Mouse (Mus musculus) midbrain, embryonic 16.5 days (tissue): ENCODE measurements around the gene Rilpl1. TPM values are rescaled to one million over a fixed set of nuclear protein-coding genes. Genes with fewer than 3 reads are reported as not detected.
"Not testable (repeated sequence)": the region's sequence is repeated elsewhere in the genome, so short reads cannot be mapped to it uniquely, and the experiment has no call there.

Source experiments
- ATAC-seq: fragments of 200-750 bp; cut with Nextera tagmentation; 2 replicates; pipeline ENCODE4 v1.8.0; 2017; ENCODE audit warnings: moderate TSS enrichment
- H3K27ac ChIP-seq: fragments of 300-500 bp; sonication (generic); 2 replicates; pipeline ENCODE4 v1.5.1; 2014; ENCODE audit warnings: mild to moderate bottlenecking, low read length, mixed read lengths
- H3K27me3 ChIP-seq: fragments of 300-500 bp; sonication (generic); 2 replicates; pipeline ENCODE4 v1.6.1; 2014; ENCODE audit warnings: low read depth, low read length, mixed read lengths; ENCODE audit not compliant: control insufficient read depth, insufficient read depth
- H3K36me3 ChIP-seq: fragments of 300-500 bp; sonication (generic); 2 replicates; pipeline ENCODE4 v1.6.1; 2014; ENCODE audit warnings: mild to moderate bottlenecking, low read length, moderate library complexity, mixed read lengths; ENCODE audit not compliant: control insufficient read depth, insufficient read depth
- H3K4me1 ChIP-seq: fragments of 300-500 bp; sonication (generic); 2 replicates; pipeline ENCODE4 v1.6.1; 2014; ENCODE audit warnings: mild to moderate bottlenecking, low read length, mixed read lengths; ENCODE audit not compliant: control insufficient read depth, insufficient read depth
- H3K4me2 ChIP-seq: fragments of 300-500 bp; sonication (generic); 2 replicates; pipeline ENCODE4 v1.6.1; 2014; ENCODE audit warnings: mild to moderate bottlenecking, low read length, mixed read lengths
- H3K4me3 ChIP-seq: fragments of 300-500 bp; sonication (generic); 2 replicates; pipeline ENCODE4 v1.5.1; 2014; ENCODE audit warnings: low read depth, mild to moderate bottlenecking, low read length, moderate library complexity, mixed read lengths
- H3K9ac ChIP-seq: fragments of 300-500 bp; sonication (generic); 2 replicates; pipeline ENCODE4 v1.6.1; 2014; ENCODE audit warnings: low read depth, low read length, mixed read lengths
- H3K9me3 ChIP-seq: fragments of 300-500 bp; sonication (generic); replicated peaks from 2 replicates; pipeline ENCODE4 v1.6.1; 2014; ENCODE audit warnings: mild to moderate bottlenecking, low read length, mixed read lengths; ENCODE audit not compliant: control insufficient read depth, poor library complexity, severe bottlenecking
- WGBS: fragments of 180-500 bp; shearing (Covaris S2); extraction: QIAGEN DNeasy Blood & Tissue Kit; methylation state at CpG from one replicate; pipeline ENCODE4 v1.1.7; 2014; 5-methylcytosine and 5-hydroxymethylcytosine counted together
- polyA plus RNA-seq: library from polyadenylated mRNA; unstranded; fragments of >200 nt; fragmentation: Nextera tagmentation; extraction: Ambion mirVana; gene quantifications from 2 replicates; pipeline ENCODE4 v1.2.1, GENCODE M21; 2015

Rilpl1 gene
- polyA plus RNA-seq, 1 experiment from 2014 or later, result 11.7 TPM

DNA sequence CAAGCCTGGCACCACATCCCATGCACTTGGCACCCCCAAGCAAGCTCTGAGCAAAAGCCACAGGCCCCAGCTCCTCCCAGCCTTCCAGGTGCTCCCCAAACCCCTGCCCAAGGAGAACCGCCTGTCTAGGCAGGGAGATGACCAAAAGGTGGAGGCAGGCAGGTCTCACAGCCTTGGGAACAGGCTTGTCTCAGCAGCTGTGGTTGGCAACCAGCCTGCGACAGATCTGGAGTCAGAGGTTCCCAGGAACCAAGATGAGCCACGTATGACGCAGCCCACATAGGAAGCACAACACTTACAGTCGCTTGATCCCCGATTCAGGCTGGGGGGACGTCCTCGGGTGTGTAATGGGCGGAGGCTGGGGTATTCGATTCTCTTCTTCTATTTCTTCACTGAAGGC, 29.6 kb downstream of the Rilpl1 start:
- ATAC-seq, result no peak

DNA sequence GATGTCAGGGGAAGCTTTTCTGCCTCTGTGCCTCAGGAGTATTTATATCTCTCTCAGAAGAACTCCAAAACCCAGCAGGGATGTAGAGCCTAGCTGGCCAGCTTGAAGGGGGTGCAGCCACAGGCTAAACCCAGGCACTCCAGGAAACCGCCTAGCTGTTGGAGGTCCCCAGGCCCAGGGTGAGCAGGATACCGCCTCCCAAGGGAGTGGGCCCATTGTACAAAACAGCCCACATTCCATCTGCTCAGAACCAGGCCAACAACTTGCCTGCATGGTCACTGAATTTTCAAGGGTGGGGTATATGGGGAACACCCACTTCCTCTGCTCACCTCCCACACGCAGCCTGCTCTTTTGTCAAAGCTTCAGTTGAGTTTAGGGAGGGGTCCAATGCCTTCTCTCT, 30.6 kb downstream of the Rilpl1 start:
- 0 out of 2 replicates have a peak, but pooled peaks cover 4% of the 10 kb centered on the region for H3K36me3 ChIP-seq
- H3K27me3 ChIP-seq, result no peaks in the 10 kb centered on the region
- H3K4me2 ChIP-seq, result no peak overlapping the region
- no peak overlapping the region for H3K9ac ChIP-seq
- ATAC-seq, result no peak
- WGBS, result 99% methylated on average over 3 of the region's 3 CpGs
- H3K4me3 ChIP-seq, result no peak overlapping the region
- H3K27ac ChIP-seq, result no peak overlapping the region
- no peaks in the 10 kb centered on the region for H3K4me1 ChIP-seq
- no peaks in the 10 kb centered on the region for H3K9me3 ChIP-seq

More for the DNA sequence above, 29.6 kb downstream of the Rilpl1 start:
- Histone ChIP-seq H3K4me3 (no peak overlapping the region), H3K27me3 (no peaks in the 10 kb centered on the region), H3K27ac (no peak overlapping the region), H3K9ac (no peak overlapping the region), H3K9me3 (no peaks in the 10 kb centered on the region), H3K36me3 (0 out of 2 replicates have a peak, but pooled peaks cover 4% of the 10 kb centered on the region), H3K4me2 (no peak overlapping the region), H3K4me1 (no peaks in the 10 kb centered on the region)
- WGBS, result 94% methylated on average over 10 of the region's 10 CpGs

DNA sequence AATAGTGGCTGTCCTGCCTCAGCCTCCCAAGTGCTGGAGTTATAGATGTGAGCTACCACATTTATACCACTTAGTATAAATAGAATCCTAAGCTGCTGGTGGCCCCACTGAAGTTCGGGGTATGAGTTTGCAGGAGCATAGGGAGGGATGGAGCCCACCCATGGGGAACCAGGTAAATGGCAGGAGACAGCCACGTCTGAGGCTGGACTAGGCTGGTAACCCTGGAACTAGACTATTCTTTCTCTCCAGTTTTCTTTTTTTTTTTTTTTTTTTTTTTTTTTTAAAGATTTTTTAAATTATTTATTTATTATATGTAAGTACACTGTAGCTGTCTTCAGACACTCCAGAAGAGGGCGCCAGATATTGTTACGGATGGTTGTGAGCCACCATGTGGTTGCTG, 31.2 kb downstream of the Rilpl1 start:
- 81% methylated on average over 2 of the region's 4 CpGs for WGBS
- not testable (repeated sequence) for H3K4me1 ChIP-seq, H3K27me3 ChIP-seq, H3K4me2 ChIP-seq, ATAC-seq, H3K27ac ChIP-seq, H3K9me3 ChIP-seq, H3K36me3 ChIP-seq, H3K9ac ChIP-seq, H3K4me3 ChIP-seq

DNA sequence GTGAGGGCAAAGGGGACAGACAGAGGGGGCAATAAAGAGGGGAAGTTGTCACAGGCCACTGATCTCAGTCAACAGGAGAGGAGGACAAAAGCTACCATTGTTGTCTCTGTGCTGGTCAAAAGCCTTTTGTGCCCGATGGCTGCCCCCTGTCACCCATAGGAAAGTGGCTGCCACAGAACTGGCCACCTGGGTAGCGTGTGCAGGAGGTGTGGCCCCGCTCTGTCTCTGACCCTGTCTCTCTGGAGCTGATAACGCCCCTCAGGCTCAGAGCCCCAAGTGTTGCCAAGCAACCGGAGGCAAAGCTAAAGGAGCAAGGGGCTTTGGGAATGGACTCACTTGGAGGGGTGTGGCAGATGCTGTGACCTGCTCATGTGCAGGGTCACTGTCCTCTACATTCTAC, 32.2 kb downstream of the Rilpl1 start:
- no peak overlapping the region for H3K4me3 ChIP-seq
- 0 out of 2 replicates have a peak, but pooled peaks cover 4% of the 10 kb centered on the region for H3K36me3 ChIP-seq
- no peak overlapping the region for H3K9ac ChIP-seq
- H3K4me2 ChIP-seq, result no peak overlapping the region
- no peaks in the 10 kb centered on the region for H3K27me3 ChIP-seq
- no peak overlapping the region for H3K27ac ChIP-seq
- ATAC-seq, result no peak
- no peaks in the 10 kb centered on the region for H3K4me1 ChIP-seq
- 28% methylated on average over 5 of the region's 5 CpGs for WGBS
- H3K9me3 ChIP-seq, result no peaks in the 10 kb centered on the region

DNA sequence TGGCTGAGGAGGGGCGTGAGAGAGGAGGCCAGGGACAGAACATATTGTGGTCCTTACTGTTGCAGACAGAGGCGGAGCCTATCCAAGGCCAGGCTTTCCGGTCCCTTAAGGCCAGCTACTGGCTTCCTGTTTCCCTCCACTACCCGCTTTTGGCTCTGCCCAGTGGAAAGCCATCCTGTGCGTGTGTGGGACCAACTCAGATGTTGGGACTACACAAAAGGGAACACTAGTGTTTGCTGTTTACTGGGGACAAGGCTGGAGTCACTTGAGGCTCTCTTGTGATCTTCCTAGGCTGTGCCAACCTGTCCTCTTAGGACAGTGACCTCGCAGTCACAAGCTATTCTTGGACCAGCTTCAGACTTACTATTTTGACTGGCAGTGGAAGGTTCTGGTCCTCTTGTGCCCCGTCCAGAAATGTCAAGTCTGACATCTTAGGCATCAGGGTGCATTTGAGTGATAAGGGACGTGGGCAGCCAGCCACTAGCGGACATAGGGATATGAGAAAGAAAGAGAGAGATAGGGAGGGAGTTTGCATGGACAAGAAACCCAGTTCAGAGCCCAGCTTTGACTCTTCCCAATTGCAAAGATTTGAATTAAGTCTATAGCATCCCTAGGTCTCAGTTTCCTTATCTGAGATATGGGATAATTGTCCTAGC, 32.8 kb downstream of the Rilpl1 start:
- Histone ChIP-seq H3K4me2 (no peak overlapping the region), H3K27ac (no peak overlapping the region)

DNA sequence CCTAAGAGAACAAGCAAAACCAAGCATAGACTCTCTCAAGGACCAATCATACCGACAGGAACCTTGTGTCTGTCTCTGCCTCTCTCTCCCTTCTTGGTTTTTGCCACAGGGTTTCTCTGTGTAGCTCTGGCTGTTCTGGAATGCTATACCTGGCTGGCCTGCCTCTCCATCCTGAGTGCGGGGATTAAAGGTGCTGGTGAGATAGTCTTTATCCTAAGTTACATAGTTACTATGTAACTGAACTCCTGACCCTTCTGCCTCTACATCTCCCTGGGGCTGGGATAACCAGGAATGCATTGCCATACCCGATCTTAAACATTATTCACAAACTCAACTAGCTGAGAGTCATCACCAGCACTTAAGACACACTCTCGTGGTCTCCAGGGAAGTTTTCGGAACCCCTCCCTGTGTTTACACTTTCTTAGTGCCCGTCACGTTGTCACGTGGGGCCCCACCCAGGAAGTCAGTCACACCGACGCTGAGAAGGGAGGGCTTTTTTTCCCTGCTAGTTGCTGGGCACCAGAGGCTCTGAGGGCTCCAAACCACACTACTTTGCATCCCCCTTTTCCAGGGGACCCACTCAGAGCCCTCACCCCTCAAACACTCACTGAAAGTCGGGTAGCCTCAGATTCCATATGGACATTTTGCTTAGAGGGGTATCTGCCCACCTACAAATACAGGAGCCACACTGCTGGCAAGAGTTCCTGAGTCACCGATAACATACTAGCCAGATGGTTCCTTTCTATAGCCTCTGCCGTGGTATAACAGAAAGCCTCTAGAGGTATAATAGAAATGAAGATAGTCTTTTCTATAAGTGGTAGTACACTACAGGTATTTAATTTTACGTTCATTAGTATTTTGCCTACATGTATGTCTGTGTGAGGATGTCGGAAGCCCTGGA, 34.3 kb downstream of the Rilpl1 start:
- Histone ChIP-seq H3K9me3 (no peaks in the 10 kb centered on the region), H3K4me3 (no peak overlapping the region), H3K36me3 (peaks cover 6% of the 10 kb centered on the region), H3K9ac (no peak overlapping the region), H3K4me1 (no peaks in the 10 kb centered on the region), H3K27me3 (no peaks in the 10 kb centered on the region), H3K4me2 (no peak overlapping the region), H3K27ac (no peak overlapping the region)
- 84% methylated on average over 15 of the region's 15 CpGs for WGBS
- ATAC-seq, result no peak

More for the DNA sequence above, 32.8 kb downstream of the Rilpl1 start:
- 81% methylated on average over 9 of the region's 9 CpGs for WGBS
- no peak overlapping the region for H3K4me3 ChIP-seq
- no peak for ATAC-seq
- H3K9ac ChIP-seq, result no peak overlapping the region
- H3K36me3 ChIP-seq, result no peaks in the 10 kb centered on the region
- H3K9me3 ChIP-seq, result no peaks in the 10 kb centered on the region
- H3K4me1 ChIP-seq, result no peaks in the 10 kb centered on the region
- H3K27me3 ChIP-seq, result no peaks in the 10 kb centered on the region

DNA sequence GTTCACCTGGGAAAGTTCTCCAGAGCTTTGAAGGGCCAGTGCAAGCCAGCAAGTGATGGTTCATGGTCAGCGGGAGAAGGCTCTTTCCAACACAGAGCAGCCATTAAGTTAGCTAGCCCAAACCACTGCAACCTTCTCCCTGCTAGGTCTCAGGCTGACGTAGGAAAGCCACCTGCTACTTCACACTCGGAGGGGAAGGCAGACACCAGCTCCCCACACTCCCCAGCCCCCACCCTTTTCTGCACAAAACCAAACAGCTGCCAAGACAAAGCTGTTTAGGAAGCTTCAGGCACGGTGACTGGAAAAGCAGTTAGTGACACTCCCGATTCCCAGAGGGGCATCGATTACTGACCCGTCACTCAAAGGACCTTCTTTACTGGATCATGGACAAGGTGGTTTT, 35.6 kb downstream of the Rilpl1 start:
- H3K9me3 ChIP-seq, result no peaks in the 10 kb centered on the region
- no peak overlapping the region for H3K4me2 ChIP-seq
- H3K36me3 ChIP-seq, result peaks cover 10% of the 10 kb centered on the region
- H3K27ac ChIP-seq, result no peak overlapping the region
- no peaks in the 10 kb centered on the region for H3K4me1 ChIP-seq
- no peak overlapping the region for H3K9ac ChIP-seq
- H3K4me3 ChIP-seq, result no peak overlapping the region
- WGBS, result 59% methylated on average over 7 of the region's 7 CpGs
- no peaks in the 10 kb centered on the region for H3K27me3 ChIP-seq
- no peak for ATAC-seq

DNA sequence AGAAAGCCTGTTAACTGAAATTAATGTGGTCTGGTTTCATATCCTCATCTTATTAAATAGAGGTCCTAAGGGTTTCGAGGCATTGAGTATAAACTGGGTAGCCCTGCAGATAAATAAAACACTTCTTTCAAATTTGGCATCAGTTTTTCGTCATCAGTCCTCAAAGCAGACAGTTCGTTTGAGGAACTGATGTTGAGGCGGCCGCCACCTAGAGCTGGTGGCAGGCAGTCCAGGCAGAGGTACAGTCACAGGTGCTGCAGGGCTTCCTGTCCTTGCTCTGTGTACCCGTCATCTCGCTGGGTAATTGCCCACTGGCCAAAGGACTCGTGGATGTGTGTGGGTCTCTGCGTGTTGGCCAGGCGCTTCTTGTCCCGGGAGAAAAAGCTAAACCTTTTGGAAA, 37.7 kb downstream of the Rilpl1 start:
- H3K4me2 ChIP-seq, result no peak overlapping the region

DNA sequence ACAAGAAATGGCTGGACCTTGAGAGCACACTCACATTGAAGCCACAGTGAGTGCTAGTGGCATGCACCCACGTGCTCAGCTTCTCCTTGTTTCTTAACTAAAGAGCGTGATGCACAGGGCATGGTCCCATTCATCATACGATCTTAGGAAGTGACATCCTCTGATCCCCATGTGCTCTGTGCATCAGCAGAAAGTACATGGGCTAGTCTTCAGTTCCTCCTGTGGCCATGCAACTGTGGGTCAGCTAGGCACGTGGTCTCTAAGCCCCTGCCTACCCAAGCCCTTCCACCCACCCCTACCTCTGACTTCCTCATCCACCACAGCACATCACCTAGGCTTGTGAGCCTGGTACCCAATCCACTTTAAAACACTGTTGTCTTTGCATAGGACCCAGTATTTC, 38.6 kb downstream of the Rilpl1 start:
- no peak for ATAC-seq
- H3K27ac ChIP-seq, result no peak overlapping the region
- no peak overlapping the region for H3K9ac ChIP-seq
- H3K4me3 ChIP-seq, result no peak overlapping the region
- H3K27me3 ChIP-seq, result no peaks in the 10 kb centered on the region
- H3K9me3 ChIP-seq, result no peaks in the 10 kb centered on the region
- WGBS, result 94% methylated on average over 4 of the region's 4 CpGs
- peaks cover 13% of the 10 kb centered on the region for H3K36me3 ChIP-seq
- no peaks in the 10 kb centered on the region for H3K4me1 ChIP-seq
- H3K4me2 ChIP-seq, result no peak overlapping the region

More for the DNA sequence above, 37.7 kb downstream of the Rilpl1 start:
- no peaks in the 10 kb centered on the region for H3K4me1 ChIP-seq
- no peaks in the 10 kb centered on the region for H3K27me3 ChIP-seq
- WGBS, result 92% methylated on average over 11 of the region's 11 CpGs
- H3K4me3 ChIP-seq, result no peak overlapping the region
- H3K9ac ChIP-seq, result no peak overlapping the region
- peaks cover 13% of the 10 kb centered on the region for H3K36me3 ChIP-seq
- no peak overlapping the region for H3K27ac ChIP-seq
- ATAC-seq, result no peak
- H3K9me3 ChIP-seq, result no peaks in the 10 kb centered on the region
